Mouse (Mus musculus) myocyte (in vitro differentiated cells): ENCODE measurements around the gene Bid.

Experiments used
- POLR2A ChIP-seq: IDR thresholded peaks from one replicate; pipeline ENCODE4 v1.6.1; 2011; ENCODE audit warnings: low read depth, mild to moderate bottlenecking, control low read depth, moderate library complexity; ENCODE audit not compliant: insufficient read length
- TCF12 ChIP-seq: IDR thresholded peaks from one replicate; pipeline ENCODE4 v1.6.1; 2011; ENCODE audit warnings: mild to moderate bottlenecking, control low read depth; ENCODE audit not compliant: poor library complexity, insufficient read depth, severe bottlenecking

GRCm38 (mm10) chr6:120866051-120866814 is 50.4 kb downstream of the Bid start:
- TF ChIP-seq TCF12: no peak
- no peak for TF ChIP-seq POLR2A
